Mouse (Mus musculus): ENCODE results near the gene Tas2r120. TPM values are rescaled to one million over a fixed set of nuclear protein-coding genes. Genes with fewer than 3 reads are reported as not detected.
"Not testable (repeated sequence)": the region's sequence is repeated elsewhere in the genome, so short reads cannot be mapped to it uniquely, and the experiment has no call there.

The Tas2r120 gene
- total RNA-seq (2022): not detected

GRCm38 (mm10) chr6:132656653-132657052 is at the start of gene Tas2r120:
TSS of gene Tas2r120 (plus strand) at chr6:132656953.
- DNase-seq (ENCODE audit: low spot score in 2 of 2): no peak

- no peak for DNase-seq (ENCODE audit: low spot score in 2 of 2)
These were observed 7.4 kb upstream of the Tas2r120 start for GRCm38 (mm10) chr6:132649399-132649798.

GRCm38 (mm10) chr6:132651426-132651825 is 5.3 kb upstream of the Tas2r120 start, which contains the start of gene A630073D07Rik:
TSS of gene A630073D07Rik (minus strand) at chr6:132651526.
- no peak for DNase-seq (ENCODE audit: low spot score in 2 of 2)

- not testable (repeated sequence) for DNase-seq (ENCODE audit: low spot score in 2 of 2)
These were observed 34.8 kb downstream of the Tas2r120 start for GRCm38 (mm10) chr6:132691596-132691995.

- DNase-seq (ENCODE audit: low spot score in 2 of 2): no peak
These were observed 44.2 kb downstream of the Tas2r120 start, which contains the start of gene Tas2r121 for GRCm38 (mm10) chr6:132700907-132701306. TSS of gene Tas2r121 (minus strand) at chr6:132701007.

Other genes with a start within 250 kb of the Tas2r120 start
- gene Prh1, start 87.1 kb upstream of the Tas2r120 start, total RNA-seq (2022): not detected
- not detected for gene Prp2, start 61.0 kb upstream of the Tas2r120 start, total RNA-seq (2022)
- not detected for gene A630073D07Rik, start 5.4 kb upstream of the Tas2r120 start, total RNA-seq (2022)
- not detected for gene Tas2r121, start 44.1 kb downstream of the Tas2r120 start, total RNA-seq (2022)
- gene Tas2r122, start 55.0 kb downstream of the Tas2r120 start, total RNA-seq (2022): not detected
- gene Tas2r115, start 81.1 kb downstream of the Tas2r120 start, total RNA-seq (2022): not detected
- not detected for gene Tas2r124, start 97.8 kb downstream of the Tas2r120 start, total RNA-seq (2022)
- gene Tas2r102, start 105.2 kb downstream of the Tas2r120 start, total RNA-seq (2022): not detected
- not detected for gene Tas2r136, start 121.2 kb downstream of the Tas2r120 start, total RNA-seq (2022)
- not detected for gene Tas2r117, start 145.9 kb downstream of the Tas2r120 start, total RNA-seq (2022)
- gene Tas2r123, start 190.2 kb downstream of the Tas2r120 start, total RNA-seq (2022): not detected
- gene Tas2r116, start 198.5 kb downstream of the Tas2r120 start, total RNA-seq (2022): not detected
- not detected for gene Tas2r110, start 211.1 kb downstream of the Tas2r120 start, total RNA-seq (2022)
- gene Tas2r113, start 236.1 kb downstream of the Tas2r120 start, total RNA-seq (2022): not detected

All from left cerebral cortex, adult 8-10 months (tissue).